Mouse (Mus musculus) Muller cell, postnatal 12 days (primary cell): ENCODE measurements at regions not wholly inside any gene's neighbourhood (a gene's known extent, or its start where the extent isn't known, plus 50 kb on each side); places are given as distances from the start of the nearest gene placed in this dataset.

ENCODE experiments used
- DNase-seq: peaks from one replicate; pipeline ENCODE4 v3.0.0-alpha.2; 2015; ENCODE audit errors: inconsistent ontology term

GRCm38 (mm10) chr3:51087076-51087475 lies 137.2 kb upstream of the Noct start:
- DNase-seq, result no peak

DNA sequence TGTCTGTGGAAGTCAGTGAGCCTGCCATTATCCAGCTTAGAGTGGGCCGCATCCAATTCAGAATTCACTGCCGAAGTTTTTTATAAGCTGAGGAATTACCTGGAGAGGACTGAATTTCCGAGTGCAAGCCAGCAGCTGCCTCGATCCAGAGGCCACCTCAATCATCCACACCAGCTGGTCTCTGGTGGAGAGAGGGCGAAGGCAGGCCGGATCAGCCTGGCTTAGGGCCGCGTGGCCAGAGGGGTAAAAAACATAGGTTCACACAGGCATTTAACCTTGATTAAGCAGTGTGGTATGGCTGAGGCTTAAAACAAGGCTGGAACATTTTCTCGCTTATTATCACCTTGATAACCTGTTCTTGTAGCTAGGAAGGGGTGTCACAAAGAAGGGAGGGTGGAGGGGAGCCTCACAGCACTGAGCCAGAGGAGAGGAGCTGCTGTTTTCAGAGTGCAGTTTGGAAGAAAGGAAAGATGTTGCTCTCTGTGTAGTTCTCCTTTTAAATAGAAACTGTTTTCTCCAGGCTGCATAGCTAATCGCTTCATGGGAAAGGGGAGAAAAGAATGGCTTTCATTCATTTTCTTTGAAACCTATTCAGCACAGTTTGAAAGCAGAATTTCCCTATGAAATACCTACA lies 135.1 kb upstream of the Noct start:
- no peak for DNase-seq

DNA sequence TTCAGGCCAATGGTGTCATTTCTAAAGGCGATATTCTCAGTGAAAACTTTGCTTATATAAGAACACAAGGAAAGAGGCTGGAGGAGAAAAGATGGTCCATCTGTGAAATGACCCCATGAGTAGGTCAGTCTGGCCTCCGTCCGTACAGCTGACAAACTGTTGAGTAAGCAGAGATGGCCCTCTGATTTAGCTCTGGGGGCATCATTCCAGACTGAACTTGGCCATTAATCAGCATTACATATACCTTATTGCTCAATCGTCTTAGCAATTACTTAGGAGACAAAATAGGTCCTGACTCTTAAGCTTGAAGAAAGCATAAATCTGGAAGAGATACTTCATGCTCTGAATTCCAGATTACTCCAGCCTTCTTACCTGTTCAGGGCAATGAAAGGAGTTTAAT lies 132.8 kb upstream of the Noct start:
- DNase-seq, result no peak

DNA sequence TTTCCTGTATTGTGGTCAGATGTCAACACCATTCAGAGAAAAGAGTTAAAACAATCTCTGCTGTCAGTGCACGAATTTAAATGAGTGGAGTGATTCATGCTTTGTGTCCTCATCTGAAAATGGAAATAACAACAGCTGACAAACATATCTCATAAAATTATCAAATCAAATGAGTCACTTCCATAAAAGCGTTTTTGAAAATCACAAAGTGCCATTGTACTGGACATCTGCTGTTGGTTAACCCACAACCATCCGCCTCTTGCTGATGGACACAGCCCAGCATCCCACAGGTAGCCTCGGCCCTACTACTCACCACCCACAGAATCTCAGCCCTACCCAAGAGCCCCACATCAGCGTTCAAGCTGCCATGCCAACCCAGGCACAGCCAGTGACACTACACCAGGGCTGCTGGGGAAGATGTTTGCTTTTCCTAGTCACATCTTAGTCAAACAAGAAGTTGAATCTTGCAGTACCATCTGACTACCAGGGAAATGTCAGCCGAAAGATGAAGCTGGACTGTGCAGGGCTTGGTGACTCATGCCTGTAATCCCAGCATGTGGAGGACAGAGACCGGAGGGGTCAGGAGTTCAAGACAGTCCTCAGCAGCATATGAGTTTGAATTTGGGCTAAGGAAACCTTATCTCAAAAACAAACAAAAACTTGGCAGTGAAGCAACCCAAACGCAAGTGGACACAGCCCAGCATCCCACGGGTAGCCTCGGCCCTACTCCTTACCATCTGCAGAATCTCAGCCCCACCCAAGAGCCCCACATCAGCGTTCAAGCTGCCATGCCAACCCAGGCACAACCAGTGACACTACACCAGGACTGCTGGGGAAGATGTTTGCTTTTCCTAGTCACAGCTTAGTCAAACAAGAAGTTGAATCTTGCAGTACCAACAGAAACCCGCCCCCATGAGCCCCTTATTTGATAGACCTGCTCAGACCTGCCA lies 131.9 kb upstream of the Noct start:
- peak; percentile 79 for DNase-seq

DNA sequence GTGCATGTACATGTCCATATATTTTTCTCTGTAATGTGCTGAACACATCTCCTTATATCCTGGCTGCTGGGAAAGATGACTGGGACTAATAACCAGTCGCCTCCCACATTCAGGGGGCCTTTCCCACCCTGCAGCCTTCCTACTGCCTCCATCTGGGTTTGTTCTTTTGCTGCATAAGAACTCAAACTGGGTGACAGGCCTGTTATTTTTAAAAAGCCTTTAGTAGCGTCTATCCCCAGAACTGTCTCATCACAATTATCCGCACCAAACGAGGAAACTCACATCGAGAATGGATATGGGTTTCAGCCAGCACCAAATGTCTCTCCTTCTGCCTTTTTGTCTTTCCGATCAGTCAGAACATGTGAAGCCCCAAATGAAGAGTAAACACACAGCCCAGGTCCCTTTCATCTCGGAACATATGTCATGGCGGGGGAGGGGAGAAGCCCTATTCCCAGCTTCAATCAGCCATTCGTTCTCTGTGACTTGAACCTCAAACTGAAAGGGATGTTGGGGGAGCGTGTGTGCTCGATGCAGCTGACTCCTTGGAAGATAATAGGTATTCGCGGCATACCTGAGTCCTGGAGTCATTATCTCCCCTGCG lies 128.3 kb upstream of the Noct start:
- no peak for DNase-seq

DNA sequence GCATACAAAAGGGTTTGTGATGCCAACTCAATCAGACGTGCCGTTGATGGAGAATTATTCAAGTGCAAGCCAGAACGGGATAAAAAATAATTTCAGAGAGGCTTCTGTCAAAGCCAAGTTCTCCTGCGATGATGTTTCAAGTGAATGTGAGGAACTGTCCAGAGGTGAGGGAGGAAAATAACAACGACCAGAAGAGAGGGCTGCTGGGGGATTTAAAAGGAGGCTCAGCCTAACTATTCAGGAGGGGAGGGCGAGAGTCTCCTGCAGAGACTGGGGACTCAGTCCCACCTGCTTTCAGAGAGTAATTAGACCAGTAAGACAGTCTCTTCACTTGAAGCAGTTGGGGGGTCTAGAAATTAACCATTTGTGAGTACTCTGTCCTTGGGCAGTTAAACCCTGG lies 127.7 kb upstream of the Noct start:
- no peak for DNase-seq

GRCm38 (mm10) chr3:51097362-51097761 lies 126.9 kb upstream of the Noct start:
- no peak for DNase-seq

GRCm38 (mm10) chr3:51099966-51100365 lies 124.3 kb upstream of the Noct start:
- DNase-seq, result no peak

- DNase-seq, result no peak
These were observed 115.5 kb upstream of the Noct start for GRCm38 (mm10) chr3:51108639-51109202.

DNA sequence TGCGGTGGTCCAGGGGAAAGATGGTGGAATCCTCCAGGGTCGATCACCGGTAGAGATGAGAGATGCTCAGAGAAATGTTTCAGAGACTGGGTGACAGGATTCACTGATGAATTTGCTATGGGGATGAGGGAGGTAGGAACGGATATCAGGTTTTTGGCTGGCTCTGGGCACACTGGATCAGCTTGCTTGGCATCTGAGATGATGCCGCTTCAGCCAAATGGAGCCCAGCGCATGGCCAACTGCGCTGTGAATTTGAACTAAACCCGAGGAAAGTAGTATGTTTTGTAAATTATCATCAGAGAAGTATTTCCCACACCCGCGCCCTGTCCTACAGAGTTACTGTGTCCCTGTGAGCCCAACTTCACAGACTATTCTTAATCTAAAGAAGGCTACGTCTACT lies 113.0 kb upstream of the Noct start:
- DNase-seq, result no peak

DNA sequence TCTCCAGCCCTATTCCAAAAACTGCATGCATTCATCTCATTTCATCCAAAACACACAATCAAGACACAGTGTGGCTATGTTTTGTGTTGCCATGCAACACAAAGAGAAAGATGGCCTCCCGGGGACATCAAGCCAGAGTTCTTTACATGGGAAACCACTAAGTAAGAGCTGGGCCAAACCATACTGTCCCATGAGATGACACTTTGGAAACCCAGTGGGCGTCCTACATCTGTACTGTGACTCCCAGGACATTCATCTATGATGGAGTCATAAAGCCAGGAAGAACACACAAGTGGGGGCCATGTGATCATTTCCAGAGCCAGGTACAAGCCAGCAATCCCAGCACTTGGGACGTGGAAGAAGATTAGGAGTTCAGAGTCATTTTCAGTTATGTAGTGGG lies 111.9 kb upstream of the Noct start:
- DNase-seq, result no peak

- DNase-seq, result no peak
These were observed 108.3 kb upstream of the Noct start for GRCm38 (mm10) chr3:51115921-51116320.

GRCm38 (mm10) chr3:51118706-51119105 lies 105.5 kb upstream of the Noct start:
- DNase-seq, result no peak

- DNase-seq, result no peak
These were observed 103.7 kb upstream of the Noct start for GRCm38 (mm10) chr3:51120522-51120921.

DNA sequence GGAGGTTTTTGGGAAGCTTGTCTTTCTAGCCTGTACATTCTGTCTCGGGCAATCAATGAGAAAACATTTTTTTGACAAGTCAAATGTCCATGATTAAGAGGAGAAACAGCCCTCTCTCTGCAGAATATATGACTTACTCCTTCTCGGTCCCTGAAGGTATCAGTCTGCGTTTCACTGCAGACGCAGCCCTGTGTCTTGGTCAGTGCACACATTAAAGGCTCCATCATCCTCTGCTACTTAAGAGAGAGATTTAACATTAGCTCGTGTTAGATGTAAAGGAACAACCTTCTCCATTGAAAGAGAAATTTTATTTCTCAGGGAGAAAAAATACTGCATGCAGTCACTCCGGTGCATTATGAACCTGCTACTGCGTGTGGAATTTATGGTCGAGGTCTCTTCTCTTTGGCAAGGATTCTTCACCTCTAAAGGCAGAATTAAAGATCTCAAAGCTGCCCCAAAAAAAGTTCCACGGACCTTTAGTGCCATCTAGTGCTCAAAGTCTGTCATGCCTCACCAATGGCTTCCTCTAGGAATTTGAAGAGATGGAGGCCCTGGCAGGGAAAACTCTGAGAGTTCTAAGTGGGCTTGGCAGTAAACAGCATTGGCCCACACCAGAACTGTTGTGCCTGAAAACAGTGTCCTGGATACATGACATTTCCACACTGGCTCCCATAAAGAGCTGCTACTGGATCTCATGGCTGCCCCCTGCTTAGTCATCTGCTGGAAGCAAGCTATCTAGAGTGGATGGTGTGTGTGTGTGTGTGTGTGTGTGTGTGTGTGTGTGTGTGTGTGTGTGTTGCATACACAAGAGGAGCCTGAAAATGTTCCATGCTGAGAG lies 102.3 kb upstream of the Noct start:
- DNase-seq, result peak; percentile 65

DNA sequence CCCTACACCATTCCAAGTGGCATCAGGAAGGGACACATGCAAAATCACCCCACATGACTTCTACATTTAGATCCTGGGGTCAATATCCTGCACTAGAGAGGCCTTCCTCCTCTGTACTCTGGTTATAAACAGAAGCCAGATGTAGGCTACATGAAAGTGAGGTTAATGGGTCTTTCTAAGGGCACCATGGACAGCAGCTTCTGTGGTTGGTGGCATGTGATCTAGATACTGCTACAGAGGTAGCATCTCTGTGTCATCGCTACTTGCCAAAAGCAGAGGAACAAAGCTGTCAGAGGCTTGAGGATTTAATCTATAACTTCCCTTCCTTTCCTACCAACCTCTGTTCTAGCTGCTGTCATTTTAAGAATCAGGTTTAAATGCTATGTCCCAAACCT lies 101.7 kb upstream of the Noct start:
- peak; percentile 25 for DNase-seq

DNA sequence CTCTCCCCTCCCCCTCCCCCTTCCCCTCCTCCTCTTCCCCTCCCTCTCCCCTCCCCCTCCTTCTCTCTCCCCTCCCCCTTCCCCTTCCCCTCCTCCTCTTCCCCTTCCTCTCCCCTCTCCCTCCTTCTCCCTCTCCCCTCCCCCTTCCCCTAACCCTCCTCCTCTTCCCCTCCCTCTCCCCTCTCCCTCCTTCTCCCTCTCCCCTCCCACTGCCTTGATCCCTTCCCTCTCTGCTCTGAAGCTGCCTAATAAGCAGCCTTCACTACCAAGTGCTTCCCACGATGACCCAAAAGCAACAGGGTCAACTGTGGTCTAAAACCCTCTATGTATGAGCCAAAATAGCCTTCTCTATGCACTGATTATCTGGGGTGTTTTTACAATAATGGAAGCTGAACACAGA lies 96.4 kb upstream of the Noct start:
- no peak for DNase-seq

DNA sequence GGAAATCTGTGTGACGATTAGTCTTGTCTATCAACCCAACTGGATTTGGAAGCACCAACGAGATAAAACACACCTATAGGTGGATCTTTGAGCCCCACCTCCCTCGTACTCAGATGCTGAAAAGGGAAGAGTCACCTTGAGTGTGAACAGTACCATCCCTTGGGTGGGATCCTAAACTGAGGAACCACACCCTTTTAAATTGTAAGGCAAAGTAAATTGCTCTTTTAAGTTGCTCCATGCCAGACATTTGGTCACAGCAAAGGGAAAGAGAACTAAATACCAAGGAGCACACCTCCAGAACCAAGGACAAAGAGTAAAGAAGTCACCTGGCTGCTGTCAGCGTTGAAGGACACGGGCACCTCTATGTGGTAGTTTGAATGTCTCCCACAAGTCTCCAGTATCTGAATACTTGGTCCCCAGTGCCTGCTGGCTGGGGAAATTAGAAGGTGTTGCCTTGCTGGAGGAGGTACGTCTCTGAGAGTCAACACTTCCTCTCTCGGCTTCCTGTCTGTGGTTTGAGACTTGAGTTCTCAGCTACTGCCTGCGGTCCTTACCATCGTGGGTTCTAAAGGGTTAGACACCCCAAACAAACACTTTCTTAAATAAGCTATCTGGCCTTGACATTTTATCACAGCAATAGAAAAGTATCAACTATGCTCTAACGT lies 95.6 kb upstream of the Noct start:
- no peak for DNase-seq

- no peak for DNase-seq
These were observed 93.5 kb upstream of the Noct start for GRCm38 (mm10) chr3:51130709-51131108.

- DNase-seq, result no peak
These were observed 92.9 kb upstream of the Noct start for GRCm38 (mm10) chr3:51131341-51131740.

- no peak for DNase-seq
These were observed 91.5 kb upstream of the Noct start for GRCm38 (mm10) chr3:51132736-51133135.
